Mouse (Mus musculus) embryonic facial prominence, embryonic 12.5 days (tissue): ENCODE measurements at regions not wholly inside any gene's neighbourhood (a gene's known extent, or its start where the extent isn't known, plus 50 kb on each side); places are given as distances from the start of the nearest gene placed in this dataset.
"Not testable (repeated sequence)": the region's sequence is repeated elsewhere in the genome, so short reads cannot be mapped to it uniquely, and the experiment has no call there.

Source experiments
- ATAC-seq: fragments of 200-750 bp; cut with Nextera tagmentation; 2 replicates; pipeline ENCODE4 v1.8.0; 2017; ENCODE audit not compliant: insufficient number of reproducible peaks, insufficient read depth, low FRiP score, low TSS enrichment
- H3K27ac ChIP-seq: fragments of 300-500 bp; sonication (generic); 2 replicates; pipeline ENCODE4 v1.5.1; 2016; ENCODE audit warnings: mild to moderate bottlenecking
- H3K27me3 ChIP-seq: fragments of 300-500 bp; sonication (generic); 2 replicates; pipeline ENCODE4 v1.6.1; 2016; ENCODE audit warnings: mild to moderate bottlenecking, moderate library complexity
- H3K36me3 ChIP-seq: fragments of 300-500 bp; sonication (generic); 2 replicates; pipeline ENCODE4 v1.6.1; 2016; ENCODE audit warnings: mild to moderate bottlenecking
- H3K4me1 ChIP-seq: fragments of 300-500 bp; sonication (generic); 2 replicates; pipeline ENCODE4 v1.6.1; 2016
- H3K4me2 ChIP-seq: fragments of 300-500 bp; sonication (generic); replicated peaks from 2 replicates; pipeline ENCODE4 v1.6.1; 2016; ENCODE audit warnings: mild to moderate bottlenecking, moderate library complexity
- H3K4me3 ChIP-seq: fragments of 300-500 bp; sonication (generic); 2 replicates; pipeline ENCODE4 v1.5.1; 2016; ENCODE audit warnings: mild to moderate bottlenecking
- H3K9ac ChIP-seq: fragments of 300-500 bp; sonication (generic); 2 replicates; pipeline ENCODE4 v1.6.1; 2016; ENCODE audit warnings: mild to moderate bottlenecking, moderate library complexity
- H3K9me3 ChIP-seq: fragments of 300-500 bp; sonication (generic); 2 replicates; pipeline ENCODE4 v1.6.1; 2016; ENCODE audit warnings: mild to moderate bottlenecking, moderate library complexity
- WGBS: fragments of 180-500 bp; shearing (Covaris S2); methylation state at CpG from one replicate; pipeline ENCODE4 v1.1.7; 2016; 5-methylcytosine and 5-hydroxymethylcytosine counted together

DNA sequence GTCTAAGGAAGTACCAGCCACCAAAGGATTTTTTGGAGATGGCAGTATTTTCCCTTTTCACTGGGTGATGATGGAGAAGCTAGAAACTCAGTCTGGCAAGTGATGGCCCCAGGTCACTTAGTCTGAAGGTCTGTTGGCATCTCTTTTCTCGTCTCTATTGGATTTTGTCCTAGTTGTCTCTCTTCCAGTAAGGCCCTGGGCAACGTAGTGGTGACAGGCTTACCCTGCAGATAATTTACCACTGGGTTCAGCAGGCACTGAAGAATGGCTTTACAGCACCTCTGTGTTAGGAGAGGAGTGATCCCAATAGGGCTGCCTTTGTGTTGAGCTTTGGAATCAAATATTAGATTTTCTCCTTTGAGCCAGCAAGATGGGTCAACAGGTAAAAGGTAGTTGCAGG, 87.9 kb upstream of the 1110032F04Rik start:
- Histone ChIP-seq H3K27me3 (no peaks in the 10 kb centered on the region), H3K9me3 (no peaks in the 10 kb centered on the region), H3K9ac (no peak overlapping the region), H3K27ac (no peak overlapping the region), H3K4me1 (peaks cover 13% of the 10 kb centered on the region; the same call in 1 of the 2 replicates), H3K36me3 (no peaks in the 10 kb centered on the region), H3K4me2 (no peak overlapping the region), H3K4me3 (no peak overlapping the region)
- no peak for ATAC-seq
- WGBS = 49% methylated on average over 2 of the region's 2 CpGs

DNA sequence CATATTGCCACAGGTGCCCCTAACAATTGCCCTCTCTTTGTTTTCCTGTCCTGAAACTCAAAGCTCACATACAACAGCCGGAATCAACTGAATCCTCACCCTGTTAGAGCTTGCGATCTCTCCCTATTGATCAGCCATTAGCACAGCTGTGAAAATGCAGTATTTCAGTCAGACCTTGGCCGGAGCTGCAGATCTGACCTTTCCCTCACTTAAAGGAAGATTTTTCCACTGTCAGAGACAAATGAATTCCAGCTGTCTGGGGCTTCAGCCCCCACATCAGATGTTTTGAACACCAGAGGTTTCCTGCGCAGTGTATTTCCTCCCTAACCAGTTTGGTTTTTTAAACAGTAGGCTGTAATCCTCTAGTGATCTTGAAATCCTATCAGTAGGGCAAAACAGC, 87.0 kb upstream of the 1110032F04Rik start:
- H3K4me2 ChIP-seq = no peak overlapping the region
- H3K27me3 ChIP-seq = no peaks in the 10 kb centered on the region
- peaks cover 13% of the 10 kb centered on the region; the same call in 1 of the 2 replicates for H3K4me1 ChIP-seq
- no peak overlapping the region for H3K4me3 ChIP-seq
- no peak overlapping the region for H3K9ac ChIP-seq
- WGBS = 14% methylated on average over 4 of the region's 4 CpGs
- no peaks in the 10 kb centered on the region for H3K36me3 ChIP-seq
- no peaks in the 10 kb centered on the region for H3K9me3 ChIP-seq
- no peak for ATAC-seq
- no peak overlapping the region for H3K27ac ChIP-seq

DNA sequence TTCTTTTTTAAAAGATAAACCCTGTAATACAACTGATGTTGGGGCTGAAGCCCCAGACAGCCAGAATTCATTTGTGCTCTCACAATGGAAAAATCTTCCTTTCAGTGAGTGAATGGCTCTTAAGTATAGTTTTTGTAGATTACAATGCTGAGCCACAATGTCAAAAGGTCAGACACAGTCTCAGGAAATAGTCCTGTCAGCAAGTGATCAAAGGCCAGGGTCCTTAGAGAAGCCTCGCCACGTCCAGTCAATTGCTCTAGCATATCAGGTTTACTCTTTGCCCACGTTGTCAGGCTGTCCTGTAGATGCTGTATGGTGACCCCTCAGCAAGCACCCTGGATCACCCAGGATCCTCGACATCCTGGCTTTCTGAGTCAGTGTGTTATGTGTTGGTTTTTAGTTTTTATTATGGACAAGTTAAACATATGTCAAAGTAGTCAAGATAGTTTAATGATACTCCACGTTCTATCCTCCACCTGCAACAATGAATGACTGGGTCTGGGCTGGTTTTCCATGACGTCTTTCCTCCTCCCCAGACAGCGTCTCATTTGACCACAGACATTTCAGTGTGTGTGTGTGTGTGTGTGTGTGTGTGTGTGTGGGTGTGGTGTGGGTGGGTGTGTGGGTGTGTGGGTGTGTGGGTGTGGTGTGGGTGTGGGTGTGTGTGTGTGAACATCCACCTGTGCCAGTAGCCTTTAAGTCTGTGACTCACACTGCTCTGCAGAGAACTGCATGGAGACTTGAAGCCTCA, 85.5 kb upstream of the 1110032F04Rik start:
- ATAC-seq = no peak
- Histone ChIP-seq H3K27ac (no peak overlapping the region), H3K4me2 (no peak overlapping the region), H3K9me3 (no peaks in the 10 kb centered on the region), H3K9ac (no peak overlapping the region), H3K4me3 (no peak overlapping the region), H3K4me1 (peaks cover 13% of the 10 kb centered on the region; the same call in 1 of the 2 replicates), H3K27me3 (no peaks in the 10 kb centered on the region), H3K36me3 (no peaks in the 10 kb centered on the region)
- 31% methylated on average over 7 of the region's 7 CpGs for WGBS

- Histone ChIP-seq H3K4me3 (no peak overlapping the region), H3K9ac (no peak overlapping the region), H3K36me3 (no peaks in the 10 kb centered on the region), H3K9me3 (no peaks in the 10 kb centered on the region), H3K27me3 (no peaks in the 10 kb centered on the region), H3K27ac (no peak overlapping the region), H3K4me2 (no peak overlapping the region), H3K4me1 (peaks cover 13% of the 10 kb centered on the region; the same call in 1 of the 2 replicates)
- WGBS = 76% methylated on average over 3 of the region's 3 CpGs
- no peak for ATAC-seq
Measured at GRCm38 (mm10) chr3:68786771-68787170, 82.6 kb upstream of the 1110032F04Rik start.

- Histone ChIP-seq H3K4me2 (no peak overlapping the region), H3K4me3 (no peak overlapping the region), H3K27ac (no peak overlapping the region), H3K36me3 (no peaks in the 10 kb centered on the region), H3K9ac (no peak overlapping the region), H3K27me3 (no peaks in the 10 kb centered on the region), H3K4me1 (0 out of 2 replicates have a peak, but pooled peaks cover 9% of the 10 kb centered on the region), H3K9me3 (no peaks in the 10 kb centered on the region)
- ATAC-seq = no peak
- WGBS = 52% methylated on average over 10 of the region's 10 CpGs
Measured at GRCm38 (mm10) chr3:68787385-68788175, 81.8 kb upstream of the 1110032F04Rik start.

- no peak for ATAC-seq
- Histone ChIP-seq H3K27ac (no peak overlapping the region), H3K4me3 (no peak overlapping the region), H3K27me3 (no peaks in the 10 kb centered on the region), H3K36me3 (no peaks in the 10 kb centered on the region), H3K4me2 (no peak overlapping the region), H3K9ac (no peak overlapping the region), H3K9me3 (no peaks in the 10 kb centered on the region), H3K4me1 (no peaks in the 10 kb centered on the region)
- WGBS = 73% methylated on average over 6 of the region's 6 CpGs
Measured at GRCm38 (mm10) chr3:68789491-68789890, 79.9 kb upstream of the 1110032F04Rik start.

- H3K27ac ChIP-seq = no peak overlapping the region
- WGBS = 90% methylated on average over 4 of the region's 4 CpGs
- H3K4me3 ChIP-seq = no peak overlapping the region
- H3K9me3 ChIP-seq = no peaks in the 10 kb centered on the region
- no peaks in the 10 kb centered on the region for H3K36me3 ChIP-seq
- H3K9ac ChIP-seq = no peak overlapping the region
- no peak overlapping the region for H3K4me2 ChIP-seq
- no peaks in the 10 kb centered on the region for H3K4me1 ChIP-seq
- no peaks in the 10 kb centered on the region for H3K27me3 ChIP-seq
- no peak for ATAC-seq
Measured at GRCm38 (mm10) chr3:68790466-68790865, 78.9 kb upstream of the 1110032F04Rik start.

GRCm38 (mm10) chr3:68792883-68793282, 76.5 kb upstream of the 1110032F04Rik start:
- H3K36me3 ChIP-seq = no peaks in the 10 kb centered on the region
- no peak overlapping the region for H3K27ac ChIP-seq
- 86% methylated on average over 4 of the region's 4 CpGs for WGBS
- H3K4me1 ChIP-seq = no peaks in the 10 kb centered on the region
- H3K4me3 ChIP-seq = no peak overlapping the region
- H3K27me3 ChIP-seq = no peaks in the 10 kb centered on the region
- no peak overlapping the region for H3K4me2 ChIP-seq
- no peak overlapping the region for H3K9ac ChIP-seq
- H3K9me3 ChIP-seq = no peaks in the 10 kb centered on the region
- no peak for ATAC-seq

DNA sequence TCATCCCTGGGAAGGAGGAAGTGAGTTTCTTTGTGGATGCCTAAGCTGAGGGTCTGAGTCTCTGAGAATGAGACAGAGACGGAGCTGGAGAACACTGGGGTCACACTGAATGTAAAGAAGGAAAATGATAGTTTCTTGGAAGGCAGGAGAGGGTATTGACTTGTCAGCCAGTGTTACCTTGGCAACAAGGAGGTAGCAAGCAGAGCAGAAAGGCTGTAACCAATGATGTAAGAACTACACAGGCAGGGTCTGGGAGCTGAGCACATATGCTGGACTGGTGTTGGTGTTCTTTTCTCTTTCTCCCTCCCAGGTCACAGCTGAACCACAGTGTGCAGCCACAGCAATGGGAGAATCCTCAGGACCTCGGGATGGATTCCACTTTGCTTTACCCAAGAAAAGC, 75.5 kb upstream of the 1110032F04Rik start:
- no peak overlapping the region for H3K9ac ChIP-seq
- H3K9me3 ChIP-seq = no peaks in the 10 kb centered on the region
- H3K27ac ChIP-seq = no peak overlapping the region
- WGBS = 64% methylated on average over 2 of the region's 2 CpGs
- no peaks in the 10 kb centered on the region for H3K4me1 ChIP-seq
- ATAC-seq = no peak
- no peaks in the 10 kb centered on the region for H3K36me3 ChIP-seq
- H3K4me2 ChIP-seq = no peak overlapping the region
- H3K4me3 ChIP-seq = no peak overlapping the region
- H3K27me3 ChIP-seq = no peaks in the 10 kb centered on the region

GRCm38 (mm10) chr3:68794380-68795014, 74.9 kb upstream of the 1110032F04Rik start:
- Histone ChIP-seq H3K4me3 (no peak overlapping the region), H3K9me3 (no peaks in the 10 kb centered on the region), H3K9ac (no peak overlapping the region), H3K36me3 (no peaks in the 10 kb centered on the region), H3K27me3 (no peaks in the 10 kb centered on the region), H3K4me2 (no peak overlapping the region), H3K4me1 (no peaks in the 10 kb centered on the region), H3K27ac (no peak overlapping the region)
- 41% methylated on average over 4 of the region's 4 CpGs for WGBS
- no peak for ATAC-seq

GRCm38 (mm10) chr3:68795641-68796040, 73.7 kb upstream of the 1110032F04Rik start:
- Histone ChIP-seq H3K36me3 (no peaks in the 10 kb centered on the region), H3K4me3 (no peak overlapping the region), H3K4me1 (no peaks in the 10 kb centered on the region), H3K9me3 (peaks cover under 1% of the 10 kb centered on the region; the same call in 1 of the 2 replicates), H3K9ac (no peak overlapping the region), H3K4me2 (no peak overlapping the region), H3K27me3 (no peaks in the 10 kb centered on the region), H3K27ac (no peak overlapping the region)
- no peak for ATAC-seq
- WGBS = 72% methylated on average over 3 of the region's 3 CpGs

- H3K9ac ChIP-seq, H3K36me3 ChIP-seq, H3K4me3 ChIP-seq, H3K4me1 ChIP-seq, H3K27me3 ChIP-seq, H3K27ac ChIP-seq, H3K9me3 ChIP-seq, H3K4me2 ChIP-seq, ATAC-seq: not testable (repeated sequence)
- 84% methylated on average over 8 of the region's 8 CpGs for WGBS
Measured at GRCm38 (mm10) chr3:68798408-68798807, 71.0 kb upstream of the 1110032F04Rik start.
